Mouse (Mus musculus) hindbrain, postnatal 0 days (tissue): ENCODE results near the gene Pold1. TPM values are rescaled to one million over a fixed set of nuclear protein-coding genes. Genes with fewer than 3 reads are reported as not detected.

Experiments
- ATAC-seq: fragments of 200-750 bp; cut with Nextera tagmentation; 2 replicates; pipeline ENCODE4 v1.8.0; 2017; ENCODE audit warnings: mild to moderate bottlenecking, moderate TSS enrichment, moderate library complexity
- DNase-seq: peaks from one replicate; pipeline ENCODE4 v3.0.0-alpha.2; 2015; ENCODE audit warnings: low spot score
- H3K27ac ChIP-seq: fragments of 300-500 bp; sonication (generic); 2 replicates; pipeline ENCODE4 v1.5.1; 2014; ENCODE audit warnings: mild to moderate bottlenecking
- H3K27me3 ChIP-seq: fragments of 300-500 bp; sonication (generic); 2 replicates; pipeline ENCODE4 v1.6.1; 2014; ENCODE audit warnings: low read length, mixed read lengths; ENCODE audit not compliant: insufficient read depth
- H3K36me3 ChIP-seq: fragments of 300-500 bp; sonication (generic); 2 replicates; pipeline ENCODE4 v1.6.1; 2014; ENCODE audit warnings: low read length, mixed read lengths; ENCODE audit not compliant: insufficient read depth
- H3K4me1 ChIP-seq: fragments of 300-500 bp; sonication (generic); 2 replicates; pipeline ENCODE4 v1.6.1; 2014; ENCODE audit warnings: antibody characterized with exemption, low read length, mixed read lengths; ENCODE audit not compliant: insufficient read depth
- H3K4me2 ChIP-seq: fragments of 300-500 bp; sonication (generic); 2 replicates; pipeline ENCODE4 v1.6.1; 2014; ENCODE audit warnings: low read depth, mild to moderate bottlenecking, low read length, moderate library complexity, mixed read lengths
- H3K4me3 ChIP-seq: fragments of 300-500 bp; sonication (generic); 2 replicates; pipeline ENCODE4 v1.5.1; 2014; ENCODE audit warnings: low read length
- H3K9ac ChIP-seq: fragments of 300-500 bp; sonication (generic); replicated peaks from 2 replicates; pipeline ENCODE4 v1.6.1; 2014; ENCODE audit warnings: mild to moderate bottlenecking, low read length, moderate library complexity, mixed read lengths
- H3K9me3 ChIP-seq: fragments of 300-500 bp; sonication (generic); 2 replicates; pipeline ENCODE4 v1.6.1; 2016; ENCODE audit warnings: low read length, mixed read lengths
- CTCF ChIP-seq: IDR thresholded peaks from 2 replicates; pipeline ENCODE4 v1.5.1; 2016; ENCODE audit warnings: antibody characterized with exemption, control low read depth, low read depth
- WGBS: fragments of 180-500 bp; shearing (Covaris S2); extraction: QIAGEN DNeasy Blood & Tissue Kit; methylation state at CpG from one replicate; pipeline ENCODE4 v1.1.7; 2014; 5-methylcytosine and 5-hydroxymethylcytosine counted together
- polyA plus RNA-seq: library from polyadenylated mRNA; unstranded; fragments of >200 nt; fragmentation: Nextera tagmentation; extraction: Ambion mirVana; gene quantifications from 2 replicates; pipeline ENCODE4 v1.2.1, GENCODE M21; 2015
- total RNA-seq: library from RNA; depleted of rRNA; stranded (reverse); fragments of >200 nt; gene quantifications from 2 replicates; pipeline ENCODE4 v1.2.3, GENCODE M21; 2014

Gene Pold1
- total and polyA plus RNA-seq, 2 experiments from 2014 or later, result 18.7 to 30.0 TPM

- no peak for DNase-seq
- Histone ChIP-seq H3K4me2 (peak overlapping the region; percentile 96), H3K4me1 (peaks cover 12% of the 10 kb centered on the region), H3K27me3 (no peaks in the 10 kb centered on the region), H3K27ac (no peak overlapping the region), H3K9ac (peak overlapping the region; percentile 89), H3K4me3 (peak overlapping the region; percentile 85), H3K36me3 (peaks cover 6% of the 10 kb centered on the region; the same call in 1 of the 2 replicates), H3K9me3 (no peaks in the 10 kb centered on the region)
- no peak for TF ChIP-seq CTCF
- WGBS, result 92% methylated on average over 10 of the region's 10 CpGs
- no peak for ATAC-seq
Measured at GRCm38 (mm10) chr7:44497361-44498055, 51.1 kb downstream of the Pold1 start.

- H3K4me1 ChIP-seq, result peaks cover 12% of the 10 kb centered on the region
- peaks cover 13% of the 10 kb centered on the region for H3K36me3 ChIP-seq
- peak; percentile 42; the same call in 1 of the 2 replicates for TF ChIP-seq CTCF
- H3K9ac ChIP-seq, result peak overlapping the region; percentile 89
- 2% methylated on average over 26 of the region's 26 CpGs for WGBS
- H3K4me3 ChIP-seq, result peak overlapping the region; percentile 85
- H3K4me2 ChIP-seq, result peak overlapping the region; percentile 96
- DNase-seq (no peak), ATAC-seq (no peak)
- H3K9me3 ChIP-seq, result no peaks in the 10 kb centered on the region
- H3K27ac ChIP-seq, result peak overlapping the region; percentile 98
- no peaks in the 10 kb centered on the region for H3K27me3 ChIP-seq
Measured at GRCm38 (mm10) chr7:44496771-44497109, 51.9 kb downstream of the Pold1 start.

GRCm38 (mm10) chr7:44495992-44496770 is 52.5 kb downstream of the Pold1 start, which contains the start of the genes Emc10 and Fam71e1:
Emc10 (minus strand) TSS chr7:44496529.
Fam71e1 (plus strand) TSS chr7:44496581.
- H3K4me1 ChIP-seq, result peaks cover 12% of the 10 kb centered on the region
- DNase-seq, result peak; percentile 99
- peak within 1 kb of the TSS; percentile 96 for H3K4me2 ChIP-seq
- H3K27ac ChIP-seq, result peak within 1 kb of the TSS; percentile 98
- H3K9ac ChIP-seq, result peak within 1 kb of the TSS; percentile 89
- no peaks in the 10 kb centered on the region for H3K27me3 ChIP-seq
- TF ChIP-seq CTCF, result no peak
- H3K36me3 ChIP-seq, result peaks cover 19% of the 10 kb centered on the region
- under 1% methylated on average over 53 of the region's 58 CpGs for WGBS
- H3K9me3 ChIP-seq, result no peaks in the 10 kb centered on the region
- peak; percentile 95 for ATAC-seq
- H3K4me3 ChIP-seq, result peak within 1 kb of the TSS; percentile 85

- DNase-seq (no peak), ATAC-seq (no peak)
- no peak for TF ChIP-seq CTCF
- no peaks in the 10 kb centered on the region for H3K9me3 ChIP-seq
- H3K36me3 ChIP-seq, result peaks cover 29% of the 10 kb centered on the region
- H3K27ac ChIP-seq, result peak overlapping the region; percentile 98; the same call in 1 of the 2 replicates
- 70% methylated on average over 7 of the region's 7 CpGs for WGBS
- peak overlapping the region; percentile 96 for H3K4me2 ChIP-seq
- peaks cover 12% of the 10 kb centered on the region for H3K4me1 ChIP-seq
- peak overlapping the region; percentile 89 for H3K9ac ChIP-seq
- H3K4me3 ChIP-seq, result peak overlapping the region; percentile 85
- no peaks in the 10 kb centered on the region for H3K27me3 ChIP-seq
Measured at GRCm38 (mm10) chr7:44495086-44495485, 53.6 kb downstream of the Pold1 start.

GRCm38 (mm10) chr7:44494681-44495080 is 54.0 kb downstream of the Pold1 start:
- H3K27ac ChIP-seq, result no peak overlapping the region
- ATAC-seq (no peak), DNase-seq (no peak)
- no peak overlapping the region for H3K4me3 ChIP-seq
- H3K9ac ChIP-seq, result no peak overlapping the region; the same call in 1 of the 2 replicates
- H3K4me1 ChIP-seq, result peaks cover 12% of the 10 kb centered on the region
- peaks cover 33% of the 10 kb centered on the region for H3K36me3 ChIP-seq
- peak overlapping the region; percentile 96 for H3K4me2 ChIP-seq
- no peak for TF ChIP-seq CTCF
- WGBS, result 91% methylated on average over 12 of the region's 12 CpGs
- no peaks in the 10 kb centered on the region for H3K9me3 ChIP-seq
- no peaks in the 10 kb centered on the region for H3K27me3 ChIP-seq

- Histone ChIP-seq H3K36me3 (peaks cover 43% of the 10 kb centered on the region), H3K27ac (no peak overlapping the region), H3K4me2 (no peak overlapping the region), H3K4me3 (no peak overlapping the region), H3K9ac (no peak overlapping the region), H3K27me3 (no peaks in the 10 kb centered on the region), H3K9me3 (no peaks in the 10 kb centered on the region), H3K4me1 (peaks cover 12% of the 10 kb centered on the region)
- DNase-seq, result no peak
- ATAC-seq, result no peak
- no peak for TF ChIP-seq CTCF
- WGBS, result 93% methylated on average over 21 of the region's 21 CpGs
Measured at GRCm38 (mm10) chr7:44492166-44492826, 56.4 kb downstream of the Pold1 start.
